Mouse (Mus musculus) E14TG2a.4 (cell line): ENCODE data around the gene Nanos2.

ENCODE experiments used
- CTCF ChIP-seq: conservative IDR thresholded peaks from 2 replicates; pipeline ENCODE4 v1.5.1; 2014; ENCODE audit warnings: low read length
- NANOG ChIP-seq: IDR thresholded peaks from 2 replicates; pipeline ENCODE4 v1.6.1; 2014; ENCODE audit warnings: borderline replicate concordance, low read length, mixed read lengths
- POU5F1 ChIP-seq: IDR thresholded peaks from 2 replicates; pipeline ENCODE4 v1.6.1; 2014; ENCODE audit warnings: low read length, borderline replicate concordance

DNA sequence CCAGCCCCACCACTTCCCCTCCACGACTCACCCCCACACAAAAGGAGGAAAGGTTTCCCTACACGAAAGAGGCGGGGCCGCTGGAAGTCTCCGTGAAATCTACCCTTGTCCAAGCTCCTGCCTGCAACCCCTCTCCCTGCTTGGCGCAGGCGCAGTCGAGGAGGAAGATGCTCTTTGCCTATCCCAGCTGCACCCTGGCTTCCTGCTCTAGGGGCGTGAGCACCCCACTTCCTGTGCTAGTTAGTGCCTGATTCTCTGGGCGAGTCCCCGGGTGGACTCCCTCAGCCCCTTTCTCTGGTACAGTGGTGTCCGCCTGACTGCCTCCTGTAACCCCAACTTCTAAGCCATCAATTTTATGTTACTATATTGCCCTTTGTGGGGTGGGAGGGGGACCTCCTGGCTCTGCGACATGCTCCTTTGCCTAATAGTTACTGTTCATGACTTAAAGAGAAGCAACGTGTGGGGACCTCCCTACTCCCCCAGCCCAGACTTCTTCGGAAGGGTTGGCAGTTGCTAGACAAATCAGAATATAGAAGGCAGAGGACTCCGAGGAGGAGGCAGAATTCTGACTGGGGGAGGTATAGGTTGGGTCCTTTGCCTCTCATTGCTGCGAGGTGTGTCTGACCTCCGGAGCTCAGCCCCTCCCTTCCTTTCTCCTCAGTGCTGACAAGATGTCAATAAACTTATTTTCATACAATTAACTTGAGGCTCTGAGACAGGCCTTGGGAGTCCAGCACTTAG lies 14.0 kb downstream of the Nanos2 start:
- TF ChIP-seq POU5F1 (no peak), CTCF (no peak), NANOG (no peak)
